Mouse (Mus musculus) embryo, embryonic 9.5 days (tissue): ENCODE measurements at regions not wholly inside any gene's neighbourhood (a gene's known extent, or its start where the extent isn't known, plus 50 kb on each side); places are given as distances from the start of the nearest gene placed in this dataset.

Source experiments
- DNase-seq: peaks from one replicate; pipeline ENCODE4 v3.0.0-alpha.2; 2017; ENCODE audit errors: extremely low spot score

GRCm38 (mm10) chr19:60148313-60148965 is 78.1 kb downstream of the Fam204a start:
- DNase-seq = no peak

- no peak for DNase-seq
These were observed 79.9 kb downstream of the Fam204a start for GRCm38 (mm10) chr19:60146451-60147190.

DNA sequence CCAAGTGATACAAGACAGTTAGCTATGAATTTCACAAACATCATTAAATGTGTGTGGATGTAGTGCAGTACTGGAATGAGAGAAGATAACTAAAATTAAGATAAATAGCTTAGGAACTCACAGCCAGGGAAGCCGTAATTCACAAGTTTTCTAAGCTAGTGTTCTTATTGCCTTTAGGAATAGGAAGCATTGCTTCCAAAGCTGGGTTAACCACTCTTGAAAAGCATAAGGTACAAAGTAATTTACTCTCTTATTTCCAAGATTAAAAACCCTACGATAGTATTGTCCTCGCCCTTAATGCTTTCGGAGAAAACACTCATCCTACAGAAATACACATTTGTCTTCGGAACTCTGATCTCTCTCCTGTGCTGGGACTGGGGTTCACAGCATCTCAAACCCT is 81.3 kb downstream of the Fam204a start:
- no peak for DNase-seq

DNA sequence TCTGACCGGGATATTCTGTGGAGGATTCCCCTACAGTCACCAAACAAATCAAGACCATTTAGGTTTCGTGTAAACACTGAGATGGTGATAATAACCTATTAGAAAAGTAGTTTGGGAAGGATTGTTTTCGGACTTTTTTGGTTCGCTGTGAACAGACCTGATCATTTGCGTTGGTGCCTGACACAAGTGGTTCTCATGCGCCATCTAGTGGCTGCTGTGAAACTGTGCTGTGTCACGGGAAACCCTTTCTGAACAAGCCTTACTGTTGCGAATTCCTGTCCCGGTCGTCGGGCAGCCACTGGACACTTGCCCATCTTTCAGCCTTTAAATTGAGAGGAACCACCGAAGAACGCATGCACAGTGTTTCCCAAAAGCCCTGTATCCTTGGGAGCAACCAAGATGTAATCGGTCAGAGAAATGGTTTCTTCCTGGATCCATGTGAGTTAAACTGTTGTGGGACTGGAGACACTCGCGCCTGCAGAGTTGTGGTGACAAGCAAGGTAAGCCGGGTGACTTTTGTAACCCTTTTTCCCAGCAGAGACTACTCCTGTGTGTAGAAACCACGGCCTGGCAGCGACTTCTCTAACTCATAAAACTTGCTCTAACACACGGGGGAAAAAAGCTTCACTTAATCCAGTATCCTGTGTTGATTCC is 82.0 kb downstream of the Fam204a start:
- peak; percentile 86 for DNase-seq

DNA sequence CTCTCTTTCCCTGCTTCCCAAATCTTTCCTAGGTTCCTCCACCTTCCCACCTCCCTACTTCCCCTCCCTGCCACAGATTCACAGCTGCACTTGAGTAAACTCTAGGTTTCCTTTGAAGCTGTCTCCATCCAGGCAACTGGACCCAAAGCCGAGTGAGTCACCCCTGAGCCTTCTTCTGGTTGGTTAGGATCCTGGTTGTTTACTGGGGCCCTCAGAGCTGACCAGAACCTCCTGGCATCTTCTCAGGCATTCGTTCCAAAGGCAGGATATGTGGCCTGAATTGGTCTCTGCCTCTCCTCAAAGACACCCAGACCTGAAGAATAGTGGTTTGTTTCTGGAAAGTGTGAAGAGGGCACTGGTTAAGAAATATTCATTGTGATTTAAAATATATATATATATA is 87.6 kb downstream of the Fam204a start:
- no peak for DNase-seq

GRCm38 (mm10) chr19:60136491-60136890 is 90.0 kb downstream of the Fam204a start:
- no peak for DNase-seq

DNA sequence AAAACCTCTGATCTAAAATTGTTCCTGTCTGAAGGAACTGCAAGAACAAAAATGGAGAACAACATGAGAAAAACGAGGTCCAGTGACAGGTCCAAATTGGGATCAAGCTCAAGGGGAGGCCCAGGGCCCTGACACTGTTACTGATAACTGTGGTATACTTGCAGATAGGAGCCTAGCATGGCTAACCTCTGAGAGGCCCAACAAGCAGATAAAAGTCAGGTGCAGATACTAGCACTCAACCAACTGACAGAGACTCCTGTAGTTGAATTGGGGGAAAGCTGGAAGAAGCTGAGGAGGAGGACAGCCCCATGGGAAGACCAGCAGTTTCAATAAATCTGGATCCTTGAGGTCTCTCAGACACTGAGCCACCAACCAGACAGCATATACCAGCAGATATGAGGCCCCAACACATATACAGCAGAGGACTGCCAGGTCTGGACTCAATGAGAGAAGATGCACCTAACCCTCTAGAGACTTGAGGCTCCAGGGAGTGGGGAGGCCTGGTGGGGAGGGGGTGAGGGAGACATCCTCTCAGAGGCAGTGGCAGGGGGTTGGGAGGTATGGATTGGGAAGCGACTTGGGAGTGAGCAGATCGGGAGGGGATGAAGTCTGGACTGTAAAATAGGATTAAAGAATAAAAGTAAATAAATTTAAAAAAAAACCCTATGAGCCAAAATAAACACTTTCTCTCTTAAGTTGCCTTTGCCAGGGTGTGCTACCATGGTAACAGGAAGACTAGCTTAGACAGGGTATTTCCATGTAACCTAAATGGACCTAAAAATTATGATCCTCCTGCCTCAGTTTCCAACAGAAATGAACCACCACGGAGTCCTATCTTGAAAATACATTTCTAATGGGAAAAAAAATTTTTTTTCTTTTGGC is 91.8 kb downstream of the Fam204a start:
- DNase-seq = no peak

- DNase-seq = no peak
These were observed 96.9 kb downstream of the Fam204a start for GRCm38 (mm10) chr19:60129635-60130034.

DNA sequence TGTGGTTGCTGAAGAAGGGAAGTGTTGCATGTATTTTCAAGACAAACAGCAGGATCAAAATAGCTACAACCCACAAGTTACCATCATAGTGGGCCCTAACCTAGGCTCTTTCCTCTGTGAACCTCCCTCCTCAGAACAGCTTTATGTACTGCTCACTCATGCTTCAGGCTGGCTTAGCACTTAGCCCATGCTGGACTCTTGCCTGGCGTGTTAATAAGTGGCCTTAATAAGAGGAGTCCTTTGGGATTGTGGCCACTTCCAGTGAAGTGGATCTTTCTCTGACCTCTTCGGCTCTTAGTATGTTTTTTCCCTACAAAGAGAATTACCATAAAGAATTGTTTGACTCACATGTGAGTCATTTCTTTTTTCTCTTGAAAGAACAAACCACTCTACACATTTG is 101.9 kb downstream of the Fam204a start:
- DNase-seq = no peak

GRCm38 (mm10) chr19:60120917-60121316 is 105.6 kb downstream of the Fam204a start:
- no peak for DNase-seq

- no peak for DNase-seq
These were observed 107.5 kb downstream of the Fam204a start for GRCm38 (mm10) chr19:60119051-60119450.

GRCm38 (mm10) chr19:60113666-60114388 is 112.7 kb downstream of the Fam204a start:
- peak; percentile 47 for DNase-seq

DNA sequence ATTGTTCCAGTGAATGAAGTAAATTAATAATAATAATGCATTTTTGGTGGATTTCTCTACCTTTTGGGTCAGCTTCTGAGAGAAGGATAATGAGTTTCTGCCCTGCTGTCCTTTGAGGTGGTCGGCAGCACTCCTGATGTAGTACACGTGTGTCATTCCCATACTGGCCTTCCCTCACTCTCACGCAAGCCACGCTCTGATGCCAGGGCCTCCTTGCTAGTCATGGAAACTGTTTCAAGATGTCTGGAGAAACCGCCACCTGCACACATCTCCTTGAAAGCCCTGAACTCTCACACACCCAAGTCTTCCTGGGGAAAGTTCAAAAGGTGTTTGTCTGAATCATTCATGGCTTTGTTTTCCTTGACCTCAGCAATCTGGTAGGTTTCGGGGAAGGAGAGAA is 116.2 kb downstream of the Fam204a start:
- DNase-seq = no peak

- no peak for DNase-seq
These were observed 117.0 kb downstream of the Fam204a start for GRCm38 (mm10) chr19:60109488-60109887.

GRCm38 (mm10) chr19:60097915-60098314 is 128.6 kb downstream of the Fam204a start:
- no peak for DNase-seq

DNA sequence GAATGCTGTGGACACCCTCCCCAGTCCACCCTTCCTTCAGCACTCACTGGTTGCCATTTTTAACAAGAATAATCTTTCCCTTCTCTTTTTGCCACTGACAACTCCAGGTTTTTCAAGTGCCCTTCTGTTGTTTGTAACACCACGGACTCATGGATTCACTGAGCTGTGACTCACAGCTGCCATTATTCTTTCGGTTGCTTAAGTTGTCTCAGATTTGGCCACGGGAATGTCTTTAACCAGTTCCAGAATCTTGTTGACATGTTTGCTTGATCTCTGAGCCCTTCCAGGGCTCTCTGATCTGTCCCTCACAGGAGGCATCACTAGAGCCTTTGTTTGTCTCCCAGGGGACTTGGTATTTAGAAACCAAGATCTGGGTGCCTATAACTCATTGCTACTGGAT is 131.5 kb upstream of the Rab11fip2 start:
- DNase-seq = no peak

- no peak for DNase-seq
These were observed 129.9 kb upstream of the Rab11fip2 start for GRCm38 (mm10) chr19:60073328-60073727.

GRCm38 (mm10) chr19:60066183-60066582 is 122.7 kb upstream of the Rab11fip2 start:
- no peak for DNase-seq

DNA sequence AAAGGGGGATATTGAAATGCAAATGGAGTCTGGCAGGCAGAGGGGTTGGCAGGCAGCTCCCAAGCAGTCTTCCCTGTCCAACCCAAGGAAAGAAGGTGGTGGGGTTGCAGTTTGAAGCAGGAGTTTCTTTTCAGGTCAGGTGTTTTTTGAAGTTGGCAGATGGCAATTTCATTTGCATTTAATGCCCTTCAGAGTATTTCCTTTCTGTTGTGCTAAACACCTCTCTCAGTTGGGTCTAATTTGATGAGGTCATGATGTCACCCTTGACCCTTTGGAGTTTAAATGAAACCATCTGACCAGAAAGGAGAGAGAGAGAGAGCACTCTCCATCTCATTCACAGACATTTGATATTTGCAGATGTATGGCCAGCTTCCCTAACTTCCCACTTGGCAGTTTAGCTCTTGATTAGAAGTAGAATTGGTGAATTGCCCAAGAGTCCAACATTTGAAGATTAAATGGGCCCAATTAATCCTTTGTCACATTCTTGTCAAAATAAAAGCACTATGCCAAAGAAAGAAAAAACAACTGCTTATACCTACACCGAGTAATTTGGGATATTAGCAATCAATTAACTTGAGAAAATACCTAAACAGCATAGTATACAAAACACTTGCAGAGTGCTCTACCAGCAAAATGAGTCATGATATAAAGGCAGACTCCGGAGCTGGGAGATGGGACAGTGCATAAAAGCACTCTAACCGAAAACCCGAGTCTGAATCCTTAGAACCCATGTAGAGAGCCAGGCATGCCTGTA is 111.8 kb upstream of the Rab11fip2 start:
- peak; percentile 39 for DNase-seq

GRCm38 (mm10) chr19:60051151-60051550 is 107.7 kb upstream of the Rab11fip2 start:
- DNase-seq = peak; percentile 15

- DNase-seq = no peak
These were observed 97.3 kb upstream of the Rab11fip2 start for GRCm38 (mm10) chr19:60040721-60041120.
